Mouse (Mus musculus) cerebellum, adult 11-12 months (tissue): ENCODE data around the gene Gorasp2.

ENCODE experiments used
- DNase-seq: peaks from one replicate; pipeline ENCODE4 v3.0.0; 2022

Gene Gorasp2

DNA sequence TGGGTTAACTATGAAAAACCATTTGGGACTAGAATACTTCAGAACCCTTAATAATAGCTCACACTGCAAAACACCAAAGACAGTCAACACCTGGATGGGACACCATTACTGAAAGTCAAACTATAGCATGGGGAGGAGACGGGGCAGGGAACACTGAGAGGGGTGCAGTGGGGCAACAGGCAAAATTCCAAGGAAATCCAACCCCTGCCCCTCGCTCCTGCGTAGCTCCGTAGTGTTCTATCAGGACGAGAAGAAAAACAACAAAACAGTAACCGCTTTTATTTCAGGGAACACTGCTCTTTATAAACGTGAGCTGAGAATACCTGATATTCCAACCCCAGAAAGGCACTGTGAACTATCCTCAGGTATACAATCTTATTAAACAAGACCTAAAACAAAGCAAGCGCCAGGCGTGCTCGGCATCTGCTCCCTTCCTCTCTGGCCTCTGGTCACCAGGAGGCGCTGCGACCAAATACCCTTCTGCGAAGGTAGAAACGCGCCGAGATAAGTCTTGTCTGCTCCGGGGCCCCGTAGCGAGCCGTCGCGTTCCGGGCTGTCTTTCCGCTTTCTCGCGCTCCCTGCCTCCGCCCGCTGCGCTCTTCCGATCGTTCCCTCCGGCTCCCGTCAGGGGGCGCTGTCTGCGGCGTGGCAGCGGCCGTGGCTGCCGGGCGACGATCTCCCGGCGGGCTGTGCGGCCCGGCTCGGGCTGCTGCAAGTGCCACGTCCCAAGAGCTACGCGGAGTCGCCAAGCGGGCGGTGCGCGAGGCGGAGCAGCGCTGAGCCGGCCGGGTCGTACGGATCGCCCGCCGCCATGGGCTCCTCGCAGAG is at the start of gene Gorasp2:
TSS of gene Gorasp2 (plus strand) at position 690 of the 828 bp plus-strand sequence.
- peak; percentile 96 for DNase-seq

DNA sequence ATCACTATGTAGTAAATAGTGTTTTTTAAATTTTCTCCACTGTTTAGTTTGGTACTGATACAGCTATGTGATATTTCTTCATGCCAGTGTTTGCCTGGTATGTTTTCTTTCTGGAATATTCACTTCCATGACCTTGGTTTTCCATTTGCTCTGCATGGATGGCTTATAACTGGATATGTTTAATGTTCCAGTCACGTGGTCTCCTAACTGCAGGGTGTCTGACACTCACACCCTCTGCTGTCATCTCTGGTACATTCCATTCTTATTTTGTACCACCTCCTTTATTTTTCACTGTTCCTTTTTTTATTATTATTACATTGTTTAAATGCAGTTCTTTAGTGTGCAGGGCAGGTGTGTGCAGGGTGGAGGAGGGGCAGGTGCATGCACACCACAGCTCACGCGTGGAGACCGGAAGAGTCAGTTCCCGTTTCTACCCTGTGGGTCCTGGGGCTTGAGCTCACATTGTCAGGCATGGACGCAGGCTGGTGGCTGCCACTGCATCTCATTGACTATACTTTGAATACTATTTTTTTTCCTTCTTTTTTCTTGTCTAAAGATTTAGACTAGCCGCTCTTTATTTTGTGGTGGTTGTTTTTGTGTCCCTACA is 46.5 kb upstream of the Gorasp2 start:
- no peak for DNase-seq

- DNase-seq, result no peak
Observed at GRCm38 (mm10) chr2:70616076-70616475, 45.3 kb upstream of the Gorasp2 start.

DNA sequence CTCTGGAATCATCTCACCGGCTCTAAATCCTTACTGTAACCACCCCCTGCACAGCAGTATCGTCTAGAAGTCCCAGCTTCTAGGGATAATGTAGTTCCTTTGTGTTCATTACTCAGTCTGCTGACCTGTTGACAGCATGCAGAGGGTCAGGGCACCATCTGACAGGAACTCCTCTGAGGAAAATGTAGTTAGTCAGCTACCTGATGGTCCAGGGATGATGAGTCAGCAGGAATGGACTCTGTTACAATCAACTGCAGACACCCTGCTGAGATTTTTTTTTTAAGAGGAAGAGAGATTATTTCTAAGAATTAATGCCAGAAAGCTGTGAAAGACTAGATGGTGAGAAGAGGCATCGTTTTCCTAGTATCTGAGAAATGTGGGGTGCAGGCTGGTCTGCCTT is 44.8 kb upstream of the Gorasp2 start:
- DNase-seq, result no peak

DNA sequence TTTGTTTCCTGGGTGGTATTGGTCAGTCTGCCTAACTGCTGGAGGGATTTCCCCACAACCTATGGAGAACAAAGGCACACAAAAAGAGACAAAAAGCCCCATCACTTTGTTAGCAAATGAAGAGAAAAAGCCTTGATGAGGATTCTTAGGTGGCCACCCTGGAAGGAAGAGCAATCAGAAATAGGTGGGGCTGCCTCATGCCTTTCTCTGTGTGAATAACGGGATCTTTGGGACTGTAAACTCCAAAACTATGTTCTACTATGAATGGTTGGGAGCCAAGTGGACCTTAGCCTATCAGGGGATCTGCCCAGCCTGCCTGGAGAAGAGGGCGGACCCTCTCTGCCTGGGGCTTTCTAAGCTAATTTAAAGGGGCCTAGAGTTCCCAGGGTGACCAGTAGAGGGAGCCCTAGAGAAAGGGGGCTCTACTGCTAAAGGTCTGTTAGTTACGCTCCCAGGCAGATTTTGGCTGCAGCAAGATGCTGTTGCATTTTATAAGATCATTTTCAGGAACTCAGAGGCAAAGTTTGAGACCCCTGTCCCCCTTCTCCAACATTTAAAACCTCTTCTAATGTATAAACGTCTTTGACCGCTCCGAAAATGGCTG is 42.0 kb upstream of the Gorasp2 start:
- DNase-seq, result no peak

GRCm38 (mm10) chr2:70620225-70620624 is 41.2 kb upstream of the Gorasp2 start:
- no peak for DNase-seq

DNA sequence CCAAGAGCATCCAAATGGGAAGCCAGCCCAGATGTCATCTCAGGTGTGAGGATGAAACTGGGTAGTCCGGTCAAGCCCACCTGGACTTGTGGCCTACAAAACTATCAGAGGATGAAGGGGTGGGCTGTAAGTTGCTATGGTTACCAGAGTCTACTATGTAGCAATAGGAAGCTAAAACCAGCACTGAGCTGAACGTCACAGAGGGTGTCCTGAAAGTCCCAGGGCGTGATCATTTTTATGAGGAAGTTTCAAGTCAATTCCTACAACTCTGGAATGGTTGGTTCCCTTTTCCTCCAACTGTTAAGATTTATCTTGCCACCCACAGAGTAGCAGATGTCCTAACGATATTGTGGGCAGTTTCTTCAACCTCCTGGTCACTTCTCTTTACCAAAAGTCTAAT is 39.1 kb upstream of the Gorasp2 start:
- DNase-seq, result no peak

DNA sequence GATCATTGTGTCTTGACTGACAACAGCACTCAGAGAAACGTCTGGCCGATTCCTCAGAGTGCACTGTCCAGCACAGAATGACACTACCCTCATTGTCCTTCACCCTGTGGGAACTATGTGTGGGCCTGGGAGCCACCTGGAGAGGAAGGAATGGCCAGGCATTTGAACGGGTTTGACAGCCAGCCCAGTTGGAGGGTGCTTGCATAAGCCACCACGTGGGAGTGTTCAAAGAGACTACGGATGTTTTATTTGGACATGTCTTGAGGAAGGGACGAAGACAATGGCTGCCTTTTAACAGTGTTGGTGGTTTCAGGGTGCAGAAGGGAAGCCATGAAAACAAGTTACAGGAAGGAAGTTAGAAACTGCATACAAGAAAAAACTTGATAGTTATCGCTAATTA is 35.6 kb upstream of the Gorasp2 start:
- no peak for DNase-seq

GRCm38 (mm10) chr2:70628397-70628796 is 33.0 kb upstream of the Gorasp2 start:
- DNase-seq, result no peak

GRCm38 (mm10) chr2:70629339-70629761 is 32.0 kb upstream of the Gorasp2 start:
- DNase-seq, result no peak

GRCm38 (mm10) chr2:70629921-70630320 is 31.5 kb upstream of the Gorasp2 start:
- DNase-seq, result no peak

GRCm38 (mm10) chr2:70631321-70631720 is 30.1 kb upstream of the Gorasp2 start:
- no peak for DNase-seq

DNA sequence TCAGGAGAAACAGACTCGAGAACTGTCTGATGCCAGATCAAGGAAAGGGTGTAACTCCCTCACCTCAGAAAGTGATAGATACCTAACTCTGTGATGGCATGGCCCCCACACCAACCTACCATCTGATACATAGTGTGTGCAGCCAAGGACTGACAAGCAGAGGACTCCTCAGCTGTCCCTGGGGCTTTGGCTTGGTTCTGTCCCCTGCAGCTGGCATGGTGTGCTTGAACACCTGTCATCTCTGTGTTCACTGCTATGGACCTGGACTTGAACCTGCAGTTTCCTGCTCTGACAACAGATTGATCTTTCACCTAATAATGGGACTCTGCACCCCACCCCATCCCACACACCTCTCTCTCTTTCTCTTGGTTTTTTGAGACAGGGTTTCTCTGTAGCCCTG is 29.0 kb upstream of the Gorasp2 start:
- DNase-seq, result no peak

- DNase-seq, result no peak
Observed at GRCm38 (mm10) chr2:70634028-70634690, 27.2 kb upstream of the Gorasp2 start.

DNA sequence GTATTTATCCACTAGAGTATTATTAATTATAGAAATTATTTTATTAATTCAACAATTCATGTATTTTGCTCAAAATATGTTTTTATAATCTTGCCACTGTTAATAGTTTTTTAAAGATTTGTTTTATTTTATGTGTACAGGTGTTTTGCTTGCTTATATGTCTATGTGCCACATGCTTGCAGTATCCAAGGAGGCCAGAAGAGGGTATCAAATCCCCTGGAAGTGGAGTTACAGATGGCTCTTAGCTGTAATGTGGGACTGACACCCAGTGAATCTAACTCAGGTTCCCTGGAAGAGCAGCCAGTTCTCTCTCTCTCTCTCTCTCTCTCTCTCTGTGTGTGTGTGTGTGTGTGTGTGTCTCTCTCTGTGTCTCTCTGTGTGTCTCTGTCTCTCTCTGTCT is 20.4 kb upstream of the Gorasp2 start:
- DNase-seq, result no peak

GRCm38 (mm10) chr2:70642971-70643565 is 18.3 kb upstream of the Gorasp2 start:
- DNase-seq, result no peak

GRCm38 (mm10) chr2:70645266-70645780 is 16.1 kb upstream of the Gorasp2 start:
- DNase-seq, result no peak

GRCm38 (mm10) chr2:70647681-70648080 is 13.7 kb upstream of the Gorasp2 start:
- DNase-seq, result no peak

DNA sequence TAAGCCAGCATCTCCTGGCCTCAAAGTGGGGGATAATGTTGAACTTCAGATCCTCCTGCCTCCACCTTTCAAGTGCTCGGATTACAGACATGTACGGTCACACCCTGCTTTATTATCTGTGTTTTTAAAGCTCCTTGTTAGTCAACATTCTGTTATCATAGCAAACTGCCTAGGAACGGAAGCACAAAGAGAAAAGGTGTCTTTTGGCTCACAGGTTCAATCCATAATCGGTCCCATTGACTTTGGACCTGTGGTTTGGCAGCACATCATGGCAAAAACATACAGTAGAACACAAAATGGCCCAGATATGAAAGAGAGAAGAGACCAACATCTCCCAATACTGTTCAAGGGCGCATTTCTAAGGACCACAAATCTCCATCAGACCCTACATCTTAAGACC is 13.1 kb upstream of the Gorasp2 start:
- no peak for DNase-seq

DNA sequence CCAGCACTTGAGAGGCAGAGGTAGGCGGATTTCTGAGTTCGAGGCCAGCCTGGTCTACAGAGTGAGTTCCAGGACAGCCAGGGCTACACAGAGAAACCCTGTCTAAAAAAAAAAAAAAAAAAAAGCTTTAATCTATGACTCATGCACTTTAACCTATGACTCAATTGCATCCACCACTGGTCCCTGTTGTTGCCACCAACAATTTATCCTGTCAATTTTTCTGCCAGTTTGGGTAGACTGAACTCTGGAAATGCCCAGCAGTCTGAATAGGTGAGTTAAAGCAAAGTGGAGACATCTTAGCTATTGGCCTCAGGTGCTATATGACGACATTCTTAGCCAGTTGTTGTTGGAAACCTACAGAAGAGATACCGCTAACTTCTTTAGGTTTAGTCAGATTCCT is 11.9 kb upstream of the Gorasp2 start:
- DNase-seq, result no peak

DNA sequence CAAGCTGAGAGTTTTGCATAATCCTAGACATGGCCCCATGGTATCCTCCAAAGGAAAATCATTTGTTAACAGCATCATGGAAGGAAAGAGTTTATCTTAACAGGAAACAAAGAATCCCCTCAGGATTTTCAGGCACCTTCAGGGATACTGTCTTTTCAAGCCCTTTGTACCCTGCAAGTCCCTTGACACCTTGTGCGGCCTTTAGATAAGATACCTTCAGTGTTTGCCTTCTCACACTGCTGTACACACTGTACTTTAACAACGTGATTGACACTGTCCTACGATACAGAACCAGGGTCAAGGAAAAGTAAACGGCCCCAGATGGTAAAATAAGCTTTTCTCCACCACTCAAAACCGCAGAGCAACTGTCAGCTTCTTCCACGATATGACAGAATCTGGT is 9.6 kb upstream of the Gorasp2 start:
- no peak for DNase-seq

DNA sequence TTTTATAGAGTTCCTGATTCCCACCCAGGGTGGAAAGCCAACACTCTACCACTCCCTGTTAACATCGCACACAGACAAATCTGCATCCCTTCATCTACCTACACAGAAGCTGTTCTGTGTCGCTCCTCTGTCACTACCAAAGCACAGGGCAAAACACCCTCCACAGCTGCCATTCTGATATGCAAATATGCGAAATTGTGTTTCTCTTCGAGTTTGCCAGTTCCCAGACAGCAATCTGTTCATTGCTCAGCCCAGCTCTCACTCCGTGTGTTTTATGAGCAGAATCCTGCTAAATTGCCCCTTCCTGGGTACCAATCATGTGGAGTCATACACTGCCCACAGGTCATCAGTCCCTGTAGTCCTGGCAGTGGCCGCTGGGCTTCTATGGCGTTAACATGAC is 4.3 kb upstream of the Gorasp2 start:
- no peak for DNase-seq
